ENCODE assay signal across 1 mouse cellular context in genomic region chr10:80247849-80248248, GRCm38 (mm10).
TF ChIP-seq lines count a peak whose summit lies in the region.

No protein-coding gene starts in this region.

TF ChIP-seq in MEL, 35 proteins besides CTCF, POLR2A, EP300 and RAD21 (continued from another document):
- TF ChIP-seq HCFC1 (IDR thresholded peaks at IDR 0.05; ENCODE audit: low read depth, low read length) (peak; percentile 45; the same call in 1 of the 2 replicates), UBTF (IDR thresholded peaks at IDR 0.05; ENCODE audit: borderline replicate concordance, insufficient read depth, low read depth, low read length) (no peak), NELFE (IDR thresholded peaks at IDR 0.05; ENCODE audit: low read depth, low read length) (no peak), ZNF384 (IDR thresholded peaks at IDR 0.05; ENCODE audit: low read depth, low read length) (no peak), RCOR1 (IDR thresholded peaks at IDR 0.05; ENCODE audit: low read depth, low read length) (no peak), KAT2A (conservative IDR thresholded peaks at IDR 0.05; ENCODE audit: low read depth, low read length) (no peak), CHD2 (IDR thresholded peaks at IDR 0.05; ENCODE audit: low read length) (no peak), JUND (IDR thresholded peaks at IDR 0.05; ENCODE audit: low read depth, low read length) (no peak), MAX (IDR thresholded peaks at IDR 0.05; ENCODE audit: low read length) (no peak), MAFK (IDR thresholded peaks at IDR 0.05; ENCODE audit: borderline replicate concordance, low read depth, low read length) (no peak), POLR2AphosphoS5 (IDR thresholded peaks at IDR 0.05; ENCODE audit: borderline replicate concordance, low read depth, low read length) (no peak), GABPA (IDR thresholded peaks at IDR 0.05; ENCODE audit: low read depth, low read length) (no peak), TCF12 (IDR thresholded peaks at IDR 0.05; ENCODE audit: low read depth, low read length) (0 out of 2 replicates have a peak, but pooled peaks have one; percentile 7), TBP (IDR thresholded peaks at IDR 0.05; ENCODE audit: low read depth, low read length) (no peak), NRF1 (IDR thresholded peaks at IDR 0.05; ENCODE audit: insufficient read depth, low read depth, low read length, poor library complexity, severe bottlenecking) (no peak), MEF2A (IDR thresholded peaks at IDR 0.05; ENCODE audit: extremely low read depth, insufficient replicate concordance, low read depth, low read length, poor library complexity, severe bottlenecking) (no peak), ZMIZ1 (IDR thresholded peaks at IDR 0.05; ENCODE audit: low read depth, low read length) (no peak), GATA1 (IDR thresholded peaks at IDR 0.05; ENCODE audit: low read depth, low read length) (peak; percentile 16; the same call in 1 of the 2 replicates), ELF1 (IDR thresholded peaks at IDR 0.05; ENCODE audit: low read depth, low read length) (no peak), MXI1 (IDR thresholded peaks at IDR 0.05; ENCODE audit: low read depth, low read length) (peak; percentile 61), ZKSCAN1 (IDR thresholded peaks at IDR 0.05; ENCODE audit: low read depth, low read length) (no peak), MYC (IDR thresholded peaks at IDR 0.05; ENCODE audit: low read depth, low read length) (no peak), BHLHE40 (IDR thresholded peaks at IDR 0.05; ENCODE audit: borderline replicate concordance, low read depth, low read length) (no peak), SIN3A (IDR thresholded peaks at IDR 0.05; ENCODE audit: low read length) (peak; percentile 67; the same call in 1 of the 2 replicates), USF2 (IDR thresholded peaks at IDR 0.05; ENCODE audit: borderline replicate concordance in 1 of 2, insufficient read depth in 1 of 2, low read depth in 1 of 2, low read length in 2 of 2) (no peak), MAZ (IDR thresholded peaks at IDR 0.05; ENCODE audit: low read depth, low read length) (no peak), TAL1 (IDR thresholded peaks at IDR 0.05; ENCODE audit: low read length) (no peak), USF1 (IDR thresholded peaks at IDR 0.05; ENCODE audit: low read depth, low read length) (no peak), POLR2AphosphoS2 (IDR thresholded peaks at IDR 0.05; ENCODE audit: low read length) (no peak)
